Mouse (Mus musculus): ENCODE results near the gene Id3. TPM values are rescaled to one million over a fixed set of nuclear protein-coding genes. Genes with fewer than 3 reads are reported as not detected.
A peak's percentile ranks its signal among the peaks of the same experiment; 100 is the strongest.
"Not testable (repeated sequence)": the region's sequence is repeated elsewhere in the genome, so short reads cannot be mapped to it uniquely, and the experiment has no call there.

Id3 gene
- 10 to 100 TPM; 13.7 to 24.1 TPM for total RNA-seq (2021)
- long read RNA-seq, experiment 1, transcript Id3-201 (3 exons, 1,278 nt): major isoform, 17 of 20 reads
- long read RNA-seq, experiment 1, partial matches to known transcripts: 2 of 20 reads
- long read RNA-seq, experiment 1, other reads (novel, unspliced or antisense): 0 of 20 reads
- long read RNA-seq, experiment 2, transcript Id3-201 (3 exons, 1,278 nt): major isoform, 18 of 20 reads
- long read RNA-seq, experiment 2, partial matches to known transcripts: 0 of 20 reads
- long read RNA-seq, experiment 2, other reads (novel, unspliced or antisense): 2 of 20 reads

- peak; percentile 93 for DNase-seq (ENCODE audit: low spot score)
Measured at GRCm38 (mm10) chr4:136143193-136143976, at the start of gene Id3. Gene Id3, plus strand, starts transcription at chr4:136143497.

- no peak for DNase-seq (ENCODE audit: low spot score)
Measured at GRCm38 (mm10) chr4:136094519-136095219, 48.6 kb upstream of the Id3 start.

- DNase-seq (ENCODE audit: low spot score): no peak
Measured at GRCm38 (mm10) chr4:136095490-136096105, 47.7 kb upstream of the Id3 start.

- DNase-seq (ENCODE audit: low spot score): no peak
Measured at GRCm38 (mm10) chr4:136096446-136097113, 46.7 kb upstream of the Id3 start.

GRCm38 (mm10) chr4:136098446-136098845, 44.9 kb upstream of the Id3 start:
- DNase-seq (ENCODE audit: low spot score): no peak

GRCm38 (mm10) chr4:136100396-136101070, 42.8 kb upstream of the Id3 start:
- no peak for DNase-seq (ENCODE audit: low spot score)

GRCm38 (mm10) chr4:136101753-136102152, 41.5 kb upstream of the Id3 start:
- not testable (repeated sequence) for DNase-seq (ENCODE audit: low spot score)

GRCm38 (mm10) chr4:136104590-136105337, 38.5 kb upstream of the Id3 start:
- DNase-seq (ENCODE audit: low spot score): peak; percentile 13

- no peak for DNase-seq (ENCODE audit: low spot score)
Measured at GRCm38 (mm10) chr4:136106880-136107301, 36.4 kb upstream of the Id3 start.

GRCm38 (mm10) chr4:136109153-136109552, 34.1 kb upstream of the Id3 start:
- no peak for DNase-seq (ENCODE audit: low spot score)

GRCm38 (mm10) chr4:136109941-136110900, 33.1 kb upstream of the Id3 start:
- no peak for DNase-seq (ENCODE audit: low spot score)

GRCm38 (mm10) chr4:136112344-136112743, 31.0 kb upstream of the Id3 start:
- DNase-seq (ENCODE audit: low spot score): no peak

GRCm38 (mm10) chr4:136114747-136115146, 28.6 kb upstream of the Id3 start:
- DNase-seq (ENCODE audit: low spot score): no peak

GRCm38 (mm10) chr4:136117022-136117421, 26.3 kb upstream of the Id3 start:
- peak; percentile 72 for DNase-seq (ENCODE audit: low spot score)

- no peak for DNase-seq (ENCODE audit: low spot score)
Measured at GRCm38 (mm10) chr4:136120041-136120440, 23.3 kb upstream of the Id3 start.

- DNase-seq (ENCODE audit: low spot score): no peak
Measured at GRCm38 (mm10) chr4:136121158-136121557, 22.1 kb upstream of the Id3 start.

GRCm38 (mm10) chr4:136121844-136122468, 21.3 kb upstream of the Id3 start:
- no peak for DNase-seq (ENCODE audit: low spot score)

GRCm38 (mm10) chr4:136123111-136123791, 20.0 kb upstream of the Id3 start:
- no peak for DNase-seq (ENCODE audit: low spot score)
